Mouse (Mus musculus) adrenal gland, postnatal 25 days (tissue): ENCODE measurements around the gene Eif2ak4. TPM values are rescaled to one million over a fixed set of nuclear protein-coding genes. Genes with fewer than 3 reads are reported as not detected.

Experiments
- DNase-seq: peaks from one replicate; pipeline ENCODE4 v3.0.0; 2021; ENCODE audit warnings: mixed read lengths
- long read RNA-seq: library from polyadenylated mRNA; stranded (forward); transcript quantifications from one replicate; pipeline ENCODE4 v2.0.0, GENCODE M21; 2021
- total RNA-seq: library from RNA; stranded (reverse); gene quantifications from 2 replicates; pipeline ENCODE4 v1.2.3, GENCODE M21; 2021

Eif2ak4 gene
- 24.3 and 25.7 TPM in 2 replicates for total RNA-seq
- long read RNA-seq, full-length matches to known transcripts: 3 of 14 reads
- long read RNA-seq, partial matches to known transcripts: 5 of 14 reads
- long read RNA-seq, other reads (novel, unspliced or antisense): 6 of 14 reads

- DNase-seq: peak; percentile 98
Observed at GRCm38 (mm10) chr2:118388341-118389335, at the start of gene Eif2ak4. Gene Eif2ak4 (plus strand): TSS chr2:118388618.

DNA sequence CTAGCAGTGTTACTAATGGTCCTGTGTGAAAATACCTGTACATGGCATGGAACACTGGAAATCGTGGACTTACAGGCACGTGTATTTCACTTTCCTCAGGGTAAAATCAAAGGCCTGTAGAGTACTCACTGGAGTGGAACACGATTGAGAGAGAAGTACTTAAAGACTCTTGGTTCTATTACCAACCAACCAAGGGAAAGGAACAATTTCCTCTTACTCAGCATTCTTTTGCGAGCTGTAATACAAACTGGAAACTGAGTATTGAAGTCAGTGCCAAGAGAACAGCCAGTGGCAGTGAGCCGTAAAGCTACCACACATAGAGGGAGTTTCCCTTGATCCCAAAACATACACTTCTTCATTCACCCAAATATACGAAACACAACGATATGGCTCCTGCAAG is 47.1 kb upstream of the Eif2ak4 start:
- no peak for DNase-seq

GRCm38 (mm10) chr2:118343897-118344296 is 44.5 kb upstream of the Eif2ak4 start:
- DNase-seq: no peak

- DNase-seq: no peak
Observed at GRCm38 (mm10) chr2:118345535-118345934, 42.9 kb upstream of the Eif2ak4 start.

- DNase-seq: no peak
Observed at GRCm38 (mm10) chr2:118353498-118353897, 34.9 kb upstream of the Eif2ak4 start.

DNA sequence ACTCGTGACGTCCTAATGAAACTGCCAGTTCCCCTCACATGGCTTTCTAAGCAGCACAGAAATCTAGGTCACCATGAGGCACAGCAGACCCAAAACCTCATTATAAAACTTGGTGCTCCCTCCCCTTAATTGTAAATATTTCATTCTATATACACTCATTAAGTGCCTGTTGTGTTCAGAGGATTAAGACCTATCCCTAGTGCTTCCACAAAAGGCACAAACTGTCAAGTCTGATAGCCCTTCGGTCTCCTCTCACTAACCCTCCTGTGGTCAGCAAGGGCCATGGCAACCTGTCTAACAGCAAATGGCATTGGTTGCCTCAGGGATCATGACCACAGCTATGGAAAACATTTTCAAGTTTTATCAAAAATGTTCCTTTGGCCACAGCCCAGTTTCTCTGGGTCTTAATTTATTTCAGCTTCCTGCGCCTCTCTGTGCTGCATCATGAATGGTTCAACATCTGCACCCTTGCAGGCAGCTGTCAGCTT is 34.5 kb upstream of the Eif2ak4 start:
- no peak for DNase-seq

DNA sequence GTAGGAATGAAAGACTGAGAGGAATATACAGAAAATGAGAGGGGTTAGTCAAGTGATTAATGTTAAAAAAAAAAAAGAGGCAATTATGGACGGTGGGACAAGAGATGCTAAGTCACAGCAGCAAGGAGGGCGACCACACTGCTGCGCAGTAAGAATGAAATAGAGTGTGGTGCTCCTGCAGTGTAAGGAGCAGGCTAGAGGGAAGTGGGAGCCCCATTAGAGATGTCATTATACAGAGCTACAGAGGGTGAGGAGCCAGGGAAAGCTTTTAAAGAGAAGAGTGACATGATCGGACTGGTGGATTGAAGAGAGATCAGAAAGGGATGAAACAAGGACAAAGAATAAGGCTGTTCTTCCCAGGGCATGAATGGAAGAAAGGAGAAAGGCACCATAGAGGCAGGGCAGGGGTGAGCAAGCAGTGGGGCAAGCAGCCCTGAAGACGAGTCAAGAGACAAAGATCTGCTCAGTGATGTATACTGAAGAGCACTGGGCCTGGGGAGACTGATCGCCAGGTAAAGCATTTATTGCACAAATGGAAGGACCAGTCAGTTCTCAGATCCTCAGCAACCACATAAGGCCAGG is 33.2 kb upstream of the Eif2ak4 start:
- no peak for DNase-seq

GRCm38 (mm10) chr2:118371841-118372240 is 16.6 kb upstream of the Eif2ak4 start:
- no peak for DNase-seq

DNA sequence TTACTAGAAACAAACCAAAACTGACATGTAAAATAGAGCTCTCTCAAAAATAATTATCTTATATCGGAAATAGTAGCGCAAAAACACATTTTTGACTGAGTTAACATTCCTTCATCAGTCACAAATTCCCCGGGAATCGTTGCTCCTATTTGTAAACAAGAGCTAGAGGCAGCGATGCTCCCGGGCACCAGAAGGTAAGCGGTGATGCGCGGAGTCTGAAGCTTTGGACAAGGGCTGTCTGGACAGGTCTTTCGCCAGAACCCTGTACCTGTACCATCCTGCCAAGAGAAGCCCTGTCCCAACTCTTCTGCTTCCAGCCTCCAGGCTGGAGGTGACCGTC is 15.9 kb upstream of the Eif2ak4 start:
- no peak for DNase-seq

DNA sequence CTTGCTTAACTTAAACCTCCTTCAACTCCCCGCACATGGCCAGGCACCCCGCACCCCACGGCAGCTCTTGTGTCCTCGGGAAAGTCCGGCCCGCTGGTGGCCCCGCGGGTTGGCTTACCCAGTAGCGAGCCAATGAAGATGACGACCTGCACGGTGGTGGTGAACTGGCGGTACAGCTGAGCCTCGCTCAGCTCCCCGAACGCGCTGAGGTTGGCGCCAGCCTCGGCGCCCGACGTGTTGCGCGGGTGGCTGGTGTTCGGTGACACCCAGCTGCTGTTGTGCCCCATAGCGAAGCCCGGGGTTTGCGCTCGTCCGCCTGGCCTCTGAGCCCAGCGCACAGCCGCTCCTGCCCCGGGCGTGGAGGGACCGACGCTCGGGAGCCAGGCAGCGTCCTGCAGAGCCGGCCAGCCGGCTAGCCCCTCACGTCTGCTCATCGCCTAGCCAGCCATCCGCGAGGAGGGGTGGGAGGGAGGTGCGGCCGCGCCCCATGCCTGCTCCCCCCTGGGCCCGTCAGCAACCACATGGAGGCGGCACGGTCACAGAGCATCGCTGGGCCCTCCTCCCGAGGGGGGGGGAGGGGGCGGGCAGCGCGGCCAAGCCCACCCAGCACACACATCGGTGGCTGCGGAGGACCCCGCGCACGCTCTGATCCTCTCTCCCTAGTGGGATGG is 15.4 kb upstream of the Eif2ak4 start, which contains the start of gene Gpr176:
Gene Gpr176, minus strand, starts transcription at position 519 of the 671 bp plus-strand sequence.
- peak; percentile 35 for DNase-seq

DNA sequence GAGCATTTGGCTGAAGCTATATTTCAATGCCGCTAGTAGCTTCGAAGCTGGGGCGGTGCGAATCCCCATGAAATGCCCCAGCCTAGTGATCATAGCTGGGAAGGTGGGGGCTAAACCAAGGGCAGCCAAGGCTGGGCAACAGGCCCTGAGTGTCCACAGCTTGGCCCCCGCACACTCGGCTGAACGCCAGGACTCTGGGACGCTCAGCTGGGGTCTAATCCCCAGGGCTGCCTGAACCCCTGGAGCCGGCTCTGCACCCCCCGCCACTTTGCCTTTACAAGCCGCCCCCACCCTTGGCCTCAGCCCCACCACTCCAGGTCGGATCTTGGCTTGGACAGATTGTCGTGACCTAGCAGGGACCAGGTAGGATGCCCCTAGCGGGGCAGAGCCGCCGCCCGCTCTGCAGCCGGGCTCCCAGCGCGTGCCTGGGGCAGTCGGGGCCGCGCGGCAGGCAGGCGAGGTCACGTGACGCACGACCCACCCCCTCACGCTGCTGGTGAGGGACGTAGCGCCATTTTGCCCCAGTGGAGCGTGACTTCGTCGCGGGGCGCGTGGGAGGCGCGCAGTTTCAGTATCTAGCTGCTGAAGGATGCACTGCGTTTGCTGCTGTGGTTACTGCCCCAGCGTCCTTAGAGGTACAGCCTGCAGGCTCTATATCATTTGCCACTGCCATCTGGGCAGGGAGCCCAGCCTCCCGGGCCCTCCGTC is 14.7 kb upstream of the Eif2ak4 start:
- DNase-seq: peak; percentile 75

- no peak for DNase-seq
Observed at GRCm38 (mm10) chr2:118375522-118375921, 12.9 kb upstream of the Eif2ak4 start.

DNA sequence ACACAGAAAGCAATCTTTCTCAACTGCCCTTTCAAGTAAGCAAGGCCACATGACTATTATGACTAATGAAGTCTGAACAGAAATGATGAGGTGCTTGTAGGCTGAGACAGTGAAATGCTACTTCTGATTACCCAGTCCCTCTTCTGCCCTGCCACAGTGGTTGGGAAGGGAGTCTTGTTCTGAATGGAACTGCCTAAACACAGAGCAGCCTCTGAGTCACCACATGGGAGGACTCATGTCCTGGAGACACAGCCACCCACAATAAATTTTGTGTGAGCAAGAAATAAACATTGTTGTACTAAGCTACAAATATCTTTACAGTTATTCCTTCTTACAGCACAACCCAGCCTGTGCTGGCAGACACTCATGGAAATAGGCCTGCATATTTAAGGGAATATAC is 12.5 kb upstream of the Eif2ak4 start:
- DNase-seq: no peak

DNA sequence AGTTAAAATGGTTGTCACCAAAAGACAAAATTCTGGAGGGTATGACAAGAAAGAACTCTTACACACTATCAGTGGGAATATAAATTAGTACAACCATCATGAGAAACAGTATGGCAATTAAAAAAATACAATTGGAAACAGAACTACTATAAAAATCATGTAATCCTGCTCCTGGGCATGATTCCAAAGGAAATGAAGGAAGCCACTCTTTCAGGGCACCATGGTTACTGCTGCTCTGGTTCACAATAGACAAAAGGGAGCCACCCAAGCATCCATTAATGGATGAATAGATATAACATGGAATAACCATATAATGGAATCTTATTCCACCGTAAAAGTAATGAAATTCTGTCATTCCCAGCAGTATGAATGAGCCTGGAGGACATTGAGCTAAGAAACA is 8.7 kb upstream of the Eif2ak4 start:
- DNase-seq: no peak

- no peak for DNase-seq
Observed at GRCm38 (mm10) chr2:118383387-118383786, 5.0 kb upstream of the Eif2ak4 start.

GRCm38 (mm10) chr2:118389569-118389968 is 1.2 kb downstream of the Eif2ak4 start:
- DNase-seq: no peak

DNA sequence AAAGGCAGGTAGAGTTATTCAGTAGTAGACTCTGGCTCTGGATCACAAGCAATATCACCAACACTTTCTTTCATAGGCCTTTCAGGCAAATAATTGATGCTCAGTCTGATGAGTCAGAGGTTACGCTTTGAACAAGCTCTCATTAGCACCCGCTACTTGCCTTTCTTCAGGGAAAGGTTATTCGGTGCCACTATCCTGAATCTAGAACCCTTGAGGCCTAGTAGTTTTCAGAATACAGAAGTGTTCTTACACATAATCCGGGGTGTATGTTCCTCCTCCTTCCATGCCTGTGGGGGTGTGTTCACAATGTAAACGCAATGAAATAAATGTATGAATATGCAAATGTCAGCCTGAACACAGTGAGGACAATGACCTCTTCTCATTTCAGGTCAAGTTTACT is 1.7 kb downstream of the Eif2ak4 start:
- no peak for DNase-seq

- DNase-seq: no peak
Observed at GRCm38 (mm10) chr2:118391201-118391600, 2.8 kb downstream of the Eif2ak4 start.

DNA sequence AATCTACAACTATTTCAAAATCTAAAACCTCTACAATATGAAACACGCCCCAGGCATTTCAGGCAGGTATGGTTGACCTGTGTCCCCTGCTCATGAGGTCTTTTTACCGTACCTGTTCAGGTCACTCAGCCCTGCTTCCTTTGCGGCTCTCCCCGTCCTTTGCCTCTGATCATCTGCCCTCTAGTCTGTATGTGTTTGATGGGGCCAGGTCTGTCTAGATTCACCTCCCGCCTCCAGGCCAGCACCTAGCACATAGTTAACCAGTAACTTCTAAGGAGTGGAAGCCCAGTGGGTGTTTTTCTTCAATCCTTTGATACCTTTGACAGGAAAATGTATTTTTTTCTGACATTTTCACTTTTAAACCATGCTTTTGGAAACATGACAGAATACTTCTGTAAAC is 11.3 kb downstream of the Eif2ak4 start:
- no peak for DNase-seq

- no peak for DNase-seq
Observed at GRCm38 (mm10) chr2:118401834-118402727, 13.7 kb downstream of the Eif2ak4 start.

DNA sequence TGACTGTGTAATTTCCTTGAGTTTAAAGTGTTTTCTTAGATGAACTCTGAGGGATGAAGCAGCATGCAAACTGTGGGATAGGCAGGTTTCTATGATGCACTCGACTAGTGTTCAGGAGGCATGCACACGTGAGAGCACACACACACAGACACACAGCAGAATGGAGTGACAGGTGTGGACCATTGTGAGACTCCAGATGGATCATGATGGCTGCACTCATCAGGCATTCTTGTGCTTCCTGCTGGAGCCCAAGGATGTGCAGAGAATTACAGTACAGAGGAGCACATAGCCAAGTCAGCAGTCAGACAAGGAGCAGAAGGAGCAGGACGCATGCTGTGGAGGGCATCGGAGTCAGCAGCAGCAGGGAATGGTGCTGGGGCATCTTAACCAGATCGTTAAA is 15.9 kb downstream of the Eif2ak4 start:
- no peak for DNase-seq
